Mouse (Mus musculus): ENCODE results near the gene Zdhhc1.

Gene Zdhhc1

GRCm38 (mm10) chr8:105451903-105452603 lies 44.6 kb downstream of the Zdhhc1 start:
- no peak for DNase-seq

GRCm38 (mm10) chr8:105450977-105451376 lies 45.7 kb downstream of the Zdhhc1 start:
- DNase-seq: no peak

- no peak for DNase-seq
These were observed 48.1 kb downstream of the Zdhhc1 start for GRCm38 (mm10) chr8:105448596-105448995.

DNA sequence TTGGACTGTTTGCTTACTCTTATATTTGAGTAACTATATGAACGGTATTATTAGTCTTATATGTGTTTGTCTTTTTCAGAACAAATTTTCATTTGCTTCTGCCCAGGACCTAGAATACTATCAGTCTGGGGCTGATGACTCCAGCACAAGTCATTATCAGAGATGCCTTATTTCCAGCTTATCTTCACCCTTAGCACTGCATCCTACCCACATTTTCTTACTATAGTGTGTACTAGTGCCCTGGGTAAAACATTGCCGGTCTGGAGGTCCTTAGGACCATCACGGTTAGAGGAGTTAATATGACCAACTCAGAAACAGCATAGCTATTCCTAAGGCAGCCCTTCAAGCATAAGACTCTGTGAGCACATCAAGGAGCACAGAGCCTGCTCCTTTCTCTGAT lies 48.5 kb downstream of the Zdhhc1 start:
- DNase-seq: no peak

DNA sequence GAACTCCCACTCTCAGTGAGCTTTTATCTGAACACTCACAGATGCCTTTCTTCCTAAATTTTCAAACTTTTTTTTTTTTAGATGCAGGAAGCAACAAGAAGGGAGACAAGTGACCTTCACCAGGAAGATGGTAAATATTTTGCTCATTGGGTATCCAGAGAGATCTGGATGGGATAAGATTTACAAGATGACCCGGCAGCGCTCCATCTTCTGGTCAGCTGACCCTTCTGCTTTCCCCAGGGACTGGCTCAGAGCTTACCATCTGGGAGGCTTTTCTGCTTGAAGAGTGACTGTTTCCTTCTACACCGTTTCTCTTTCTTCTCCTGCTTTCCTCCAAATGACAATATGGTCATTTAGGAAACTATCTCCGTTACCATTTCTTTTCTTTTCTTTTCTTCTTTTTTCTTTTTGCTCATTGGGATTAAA lies 50.6 kb downstream of the Zdhhc1 start:
- DNase-seq: no peak

DNA sequence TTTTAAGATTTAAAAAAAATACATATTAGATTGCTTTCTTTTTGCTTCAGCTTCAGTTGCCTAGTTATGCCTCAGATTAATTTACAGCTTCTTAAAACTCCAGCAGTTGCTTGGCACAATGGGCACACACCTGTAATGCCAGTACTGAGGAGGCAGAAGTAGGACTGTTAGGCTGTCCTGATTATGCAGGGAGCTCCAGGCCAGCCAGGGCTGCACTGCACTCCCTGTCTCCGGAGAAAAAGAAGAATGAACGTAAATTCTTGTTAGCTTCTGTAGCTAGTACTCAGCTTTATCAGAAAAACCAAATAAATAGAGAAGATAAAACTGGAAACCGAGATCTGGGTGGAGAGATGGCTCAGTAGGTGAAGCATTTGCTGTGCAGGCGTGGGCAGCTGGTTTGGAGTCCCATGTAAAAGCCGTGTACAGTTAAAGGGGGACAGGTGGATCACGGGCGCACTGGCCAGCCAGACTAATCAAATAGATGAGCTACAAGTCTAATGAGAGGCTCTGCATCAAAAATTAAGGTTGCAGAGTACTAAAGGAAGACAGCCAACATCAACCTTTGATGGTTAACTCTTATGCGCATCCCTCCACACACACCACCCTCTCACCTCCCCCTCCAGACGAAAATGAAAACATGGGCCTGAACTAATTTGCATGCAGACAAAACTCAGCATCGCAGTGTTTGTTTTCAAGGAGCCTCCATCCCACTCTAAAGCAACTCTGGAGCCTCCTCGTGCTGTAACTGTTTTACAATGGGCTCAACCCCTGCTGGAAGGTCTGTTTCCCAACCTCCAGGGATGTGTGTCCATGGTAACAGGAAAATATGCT lies 51.2 kb downstream of the Zdhhc1 start:
- DNase-seq: no peak

DNA sequence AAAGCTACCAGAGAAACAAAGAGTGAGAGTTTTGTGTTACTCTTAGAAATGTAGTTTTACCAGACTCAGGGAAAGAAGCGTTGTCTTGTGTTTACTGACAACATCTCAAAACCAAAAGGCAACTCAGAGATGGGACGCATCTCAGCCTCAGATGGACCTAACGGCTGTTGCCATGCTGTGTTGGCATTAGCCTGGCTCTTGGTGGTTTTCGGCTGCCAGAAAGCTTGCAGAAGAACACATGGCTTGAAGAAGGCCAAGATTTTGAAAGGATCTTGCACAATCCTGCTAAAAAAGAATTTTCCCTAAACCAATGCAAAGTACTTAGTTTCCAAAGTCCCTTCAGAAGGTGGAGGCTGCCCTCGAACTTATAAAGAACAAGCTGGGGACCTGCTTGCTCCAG lies 54.0 kb downstream of the Zdhhc1 start:
- DNase-seq: no peak

DNA sequence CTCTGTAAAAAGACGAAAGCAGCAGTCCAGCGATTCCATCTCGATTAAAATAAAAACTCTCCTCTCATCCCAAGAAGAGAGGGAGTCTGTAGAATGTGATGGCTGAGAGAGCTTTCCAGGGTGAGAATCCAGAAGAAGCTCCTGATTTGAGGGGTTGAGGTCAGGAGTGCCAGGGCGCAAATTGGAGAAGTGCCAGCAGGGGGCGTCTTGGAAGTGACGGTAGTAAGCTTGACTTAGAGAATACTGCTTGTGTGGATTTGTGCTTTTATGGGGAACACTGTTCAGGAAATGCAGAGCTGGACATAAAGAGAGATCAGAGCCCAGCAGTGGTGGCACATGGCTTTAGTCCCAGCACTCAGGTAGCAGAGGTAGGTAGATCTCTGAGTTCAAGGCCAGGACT lies 55.3 kb downstream of the Zdhhc1 start:
- no peak for DNase-seq

GRCm38 (mm10) chr8:105438865-105439264 lies 57.8 kb downstream of the Zdhhc1 start:
- DNase-seq: no peak

- no peak for DNase-seq
These were observed 59.5 kb downstream of the Zdhhc1 start for GRCm38 (mm10) chr8:105437078-105437748.

DNA sequence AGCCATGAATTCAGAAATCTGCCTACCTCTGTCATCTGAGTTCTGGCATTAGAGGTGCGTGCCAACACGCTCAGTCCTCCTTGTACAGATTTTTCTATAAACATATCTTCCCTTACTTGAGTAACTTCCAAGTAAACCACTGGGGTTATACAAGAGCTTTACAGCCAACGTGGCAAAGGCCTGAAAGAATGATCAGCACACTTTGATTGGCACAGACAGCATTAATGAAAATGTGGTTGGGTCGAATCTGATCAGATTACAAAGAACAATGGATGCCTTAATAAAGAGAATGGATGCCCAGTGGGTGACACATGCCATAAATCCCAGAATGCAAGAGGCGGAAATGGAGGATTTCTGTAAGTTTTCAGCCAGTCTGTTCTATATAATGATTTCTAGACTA lies 60.5 kb downstream of the Zdhhc1 start:
- no peak for DNase-seq

DNA sequence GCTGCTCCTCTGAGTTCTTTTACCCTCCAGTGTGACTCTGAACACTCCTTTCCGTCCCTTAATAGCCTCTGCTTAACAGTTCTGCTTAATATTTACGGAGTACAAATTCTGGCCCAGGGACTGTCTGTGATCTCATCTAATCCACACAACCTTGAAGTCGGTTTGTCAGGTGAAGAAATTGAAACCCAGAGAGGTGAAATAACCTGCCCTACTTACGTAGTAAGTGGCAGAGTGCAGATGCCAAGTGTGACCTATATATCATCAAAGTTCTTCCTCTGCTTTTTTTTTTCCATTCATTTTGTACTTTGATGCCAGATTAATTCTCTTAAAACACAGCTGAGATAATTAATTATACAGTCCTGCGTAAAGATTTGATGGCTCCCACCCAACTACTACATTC lies 62.6 kb downstream of the Zdhhc1 start:
- DNase-seq: no peak

DNA sequence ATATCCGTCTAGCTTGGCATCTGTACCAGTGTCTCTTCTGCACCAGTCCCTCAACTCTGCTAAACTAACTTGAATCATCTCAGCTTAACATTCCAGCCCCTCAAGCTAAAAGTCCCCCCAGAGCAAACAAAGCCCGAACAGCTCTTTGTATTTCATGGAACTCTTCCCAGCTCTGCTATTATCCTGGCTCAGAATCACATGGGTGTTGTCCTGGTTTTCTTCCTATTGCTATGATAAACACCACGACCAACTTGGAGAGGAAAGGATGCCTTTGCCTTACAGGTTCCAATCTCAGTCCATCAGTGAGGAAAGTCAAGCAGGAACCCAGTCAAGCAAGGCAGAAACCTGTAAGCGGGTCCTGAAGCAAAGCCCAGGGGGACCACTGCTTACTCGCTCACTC lies 63.2 kb downstream of the Zdhhc1 start:
- no peak for DNase-seq

- no peak for DNase-seq
These were observed 63.7 kb downstream of the Zdhhc1 start for GRCm38 (mm10) chr8:105433021-105433420.

GRCm38 (mm10) chr8:105431743-105432515 lies 64.8 kb downstream of the Zdhhc1 start:
- no peak for DNase-seq

DNA sequence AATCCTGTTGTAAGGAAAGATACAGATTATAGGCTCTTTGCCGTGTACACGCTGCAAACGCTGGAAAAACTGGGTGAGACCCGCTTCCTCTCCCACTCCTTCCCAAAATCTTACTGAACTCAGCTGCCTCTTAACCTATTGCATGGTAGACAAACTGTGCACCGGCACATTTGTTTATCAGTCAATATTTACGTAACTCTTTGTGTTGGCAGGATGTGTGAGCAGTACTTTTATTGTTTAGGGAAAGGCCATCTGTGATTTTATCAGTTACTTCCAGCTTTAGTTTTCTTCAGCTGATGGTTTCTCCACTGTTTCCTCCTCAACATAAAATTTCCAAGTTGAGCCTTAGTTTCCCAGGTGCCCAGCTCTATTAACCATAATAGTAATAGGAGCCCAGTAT lies 69.8 kb downstream of the Zdhhc1 start:
- DNase-seq: no peak

All from cerebellum, adult 9-11 months (tissue).